Mouse (Mus musculus): ENCODE data around the gene E2f1. TPM values are rescaled to one million over a fixed set of nuclear protein-coding genes. Genes with fewer than 3 reads are reported as not detected.

Gene E2f1
- polyA plus RNA-seq, 1 experiment from 2014 or later, result 7.2 TPM

GRCm38 (mm10) chr2:154593025-154593424 is 23.3 kb upstream of the E2f1 start:
- 66% methylated on average over 3 of the region's 3 CpGs for WGBS
- no peak overlapping the region for H3K4me2 ChIP-seq (ENCODE audit: low read length)
- no peaks in the 10 kb centered on the region for H3K9me3 ChIP-seq (ENCODE audit: control insufficient read depth, low read length)
- ATAC-seq (ENCODE audit: insufficient number of reproducible peaks, insufficient read depth, low FRiP score, low read depth), result no peak
- H3K27ac ChIP-seq (replicated peaks in 1 of 2; ENCODE audit: control insufficient read depth in 1 of 2, insufficient read depth in 1 of 2, low read depth in 2 of 2, low read length in 2 of 2), result no peak overlapping the region
- no peak overlapping the region for H3K4me3 ChIP-seq (ENCODE audit: control insufficient read depth in 1 of 2, insufficient read depth in 1 of 2, low read depth in 1 of 2, low read length in 2 of 2)
- H3K4me1 ChIP-seq (ENCODE audit: control insufficient read depth in 2 of 2, insufficient read depth in 2 of 2, low read length in 2 of 2), result peaks cover 3% of the 10 kb centered on the region in 2 experiments; a peak in 3 of 4 replicates
- H3K27me3 ChIP-seq (ENCODE audit: control insufficient read depth, insufficient read depth, low read length), result no peaks in the 10 kb centered on the region
- H3K9ac ChIP-seq (ENCODE audit: low read length), result no peak overlapping the region
- H3K36me3 ChIP-seq (ENCODE audit: control insufficient read depth, insufficient read depth, low read length), result no peaks in the 10 kb centered on the region

GRCm38 (mm10) chr2:154591239-154591638 is 21.5 kb upstream of the E2f1 start:
- Histone ChIP-seq H3K9ac (ENCODE audit: low read length) (no peak overlapping the region), H3K9me3 (ENCODE audit: control insufficient read depth, low read length) (no peaks in the 10 kb centered on the region), H3K27ac (replicated peaks in 1 of 2; ENCODE audit: control insufficient read depth in 1 of 2, insufficient read depth in 1 of 2, low read depth in 2 of 2, low read length in 2 of 2) (no peak overlapping the region), H3K36me3 (ENCODE audit: control insufficient read depth, insufficient read depth, low read length) (0 out of 2 replicates have a peak, but pooled peaks cover 6% of the 10 kb centered on the region), H3K27me3 (ENCODE audit: control insufficient read depth, insufficient read depth, low read length) (no peaks in the 10 kb centered on the region), H3K4me1 (ENCODE audit: control insufficient read depth in 2 of 2, insufficient read depth in 2 of 2, low read length in 2 of 2) (peaks cover 3% of the 10 kb centered on the region in 2 experiments; a peak in 3 of 4 replicates), H3K4me2 (ENCODE audit: low read length) (no peak overlapping the region), H3K4me3 (ENCODE audit: control insufficient read depth in 1 of 2, insufficient read depth in 1 of 2, low read depth in 1 of 2, low read length in 2 of 2) (no peak overlapping the region)
- ATAC-seq (ENCODE audit: insufficient number of reproducible peaks, insufficient read depth, low FRiP score, low read depth), result no peak
- 88% methylated on average over 3 of the region's 3 CpGs for WGBS

GRCm38 (mm10) chr2:154589051-154589450 is 19.4 kb upstream of the E2f1 start:
- Histone ChIP-seq H3K27me3 (ENCODE audit: control insufficient read depth, insufficient read depth, low read length) (no peaks in the 10 kb centered on the region), H3K4me2 (ENCODE audit: low read length) (no peak overlapping the region), H3K9ac (ENCODE audit: low read length) (no peak overlapping the region), H3K4me3 (ENCODE audit: control insufficient read depth in 1 of 2, insufficient read depth in 1 of 2, low read depth in 1 of 2, low read length in 2 of 2) (no peak overlapping the region), H3K9me3 (ENCODE audit: control insufficient read depth, low read length) (no peaks in the 10 kb centered on the region), H3K4me1 (ENCODE audit: control insufficient read depth in 2 of 2, insufficient read depth in 2 of 2, low read length in 2 of 2) (peaks cover 7 to 9% of the 10 kb centered on the region in 2 experiments), H3K36me3 (ENCODE audit: control insufficient read depth, insufficient read depth, low read length) (0 out of 2 replicates have a peak, but pooled peaks cover 6% of the 10 kb centered on the region), H3K27ac (replicated peaks in 1 of 2; ENCODE audit: control insufficient read depth in 1 of 2, insufficient read depth in 1 of 2, low read depth in 2 of 2, low read length in 2 of 2) (no peak overlapping the region)
- 75% methylated on average over 4 of the region's 4 CpGs for WGBS
- no peak for ATAC-seq (ENCODE audit: insufficient number of reproducible peaks, insufficient read depth, low FRiP score, low read depth)

DNA sequence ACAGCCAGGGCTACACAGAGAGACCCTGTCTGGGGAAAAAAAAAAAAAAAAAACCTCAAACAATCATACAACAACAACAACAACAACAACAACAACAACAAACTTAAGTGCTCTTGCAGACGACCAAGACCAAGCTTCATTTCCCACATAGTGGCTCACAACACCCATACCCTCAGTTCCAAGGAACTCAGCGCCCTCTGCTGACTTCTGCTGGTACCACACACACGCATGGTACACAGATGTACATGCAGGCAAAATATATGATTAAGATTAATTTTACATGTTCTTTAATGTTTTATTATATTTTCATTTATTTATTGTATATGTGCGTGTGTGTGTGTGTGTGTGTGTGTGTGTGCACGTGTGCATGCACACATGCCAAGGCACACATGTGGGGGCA is 16.7 kb upstream of the E2f1 start:
- Histone ChIP-seq H3K4me2 (ENCODE audit: low read length) (no peak overlapping the region), H3K9ac (ENCODE audit: low read length) (no peak overlapping the region), H3K4me1 (ENCODE audit: control insufficient read depth in 2 of 2, insufficient read depth in 2 of 2, low read length in 2 of 2) (peaks cover 11 to 13% of the 10 kb centered on the region in 2 experiments), H3K4me3 (ENCODE audit: control insufficient read depth in 1 of 2, insufficient read depth in 1 of 2, low read depth in 1 of 2, low read length in 2 of 2) (no peak overlapping the region), H3K9me3 (ENCODE audit: control insufficient read depth, low read length) (0 out of 2 replicates have a peak, but pooled peaks cover 3% of the 10 kb centered on the region), H3K27me3 (ENCODE audit: control insufficient read depth, insufficient read depth, low read length) (no peaks in the 10 kb centered on the region), H3K36me3 (ENCODE audit: control insufficient read depth, insufficient read depth, low read length) (0 out of 2 replicates have a peak, but pooled peaks cover 6% of the 10 kb centered on the region), H3K27ac (replicated peaks in 1 of 2; ENCODE audit: control insufficient read depth in 1 of 2, insufficient read depth in 1 of 2, low read depth in 2 of 2, low read length in 2 of 2) (no peak overlapping the region)
- ATAC-seq (ENCODE audit: insufficient number of reproducible peaks, insufficient read depth, low FRiP score, low read depth), result no peak
- WGBS, result 68% methylated on average over 5 of the region's 5 CpGs

DNA sequence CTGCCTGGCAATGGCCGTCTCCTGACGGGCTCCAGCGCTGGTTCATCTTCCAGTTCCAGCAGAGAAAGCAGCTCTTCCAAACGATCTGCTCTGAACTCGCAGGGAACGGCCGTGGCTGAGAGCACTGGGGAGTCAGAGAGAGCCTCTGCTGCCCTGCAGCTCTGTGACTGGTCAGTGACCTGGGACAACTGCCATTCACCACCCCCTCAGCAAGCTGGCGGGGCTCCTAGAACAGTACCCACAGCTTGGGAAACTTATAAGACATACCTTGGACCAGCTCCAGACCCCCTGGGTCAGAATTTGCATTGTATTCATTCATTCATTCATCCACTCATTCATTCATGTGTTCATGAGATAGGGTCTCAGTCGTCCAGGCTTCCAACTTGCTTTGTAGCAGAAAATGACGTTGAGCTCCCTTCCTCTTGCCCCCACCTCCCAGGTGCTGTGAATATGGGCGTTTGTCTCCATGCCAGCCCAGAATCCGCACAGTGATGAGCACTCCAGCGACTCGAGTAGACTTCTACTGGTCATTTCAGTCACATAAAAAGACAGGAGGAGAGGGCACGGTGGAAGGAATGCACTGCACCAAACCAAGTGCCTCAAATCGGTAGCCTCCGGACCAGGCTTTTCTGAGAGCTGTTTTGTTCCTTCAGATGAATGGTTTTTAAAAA is 15.4 kb upstream of the E2f1 start:
- ATAC-seq (ENCODE audit: insufficient number of reproducible peaks, insufficient read depth, low FRiP score, low read depth), result no peak
- Histone ChIP-seq H3K4me1 (ENCODE audit: control insufficient read depth in 2 of 2, insufficient read depth in 2 of 2, low read length in 2 of 2) (peaks cover 16 to 17% of the 10 kb centered on the region in 2 experiments), H3K9me3 (ENCODE audit: control insufficient read depth, low read length) (0 out of 2 replicates have a peak, but pooled peaks cover 3% of the 10 kb centered on the region), H3K27me3 (ENCODE audit: control insufficient read depth, insufficient read depth, low read length) (no peaks in the 10 kb centered on the region), H3K4me3 (ENCODE audit: control insufficient read depth in 1 of 2, insufficient read depth in 1 of 2, low read depth in 1 of 2, low read length in 2 of 2) (no peak overlapping the region), H3K27ac (replicated peaks in 1 of 2; ENCODE audit: control insufficient read depth in 1 of 2, insufficient read depth in 1 of 2, low read depth in 2 of 2, low read length in 2 of 2) (no peak overlapping the region), H3K36me3 (ENCODE audit: control insufficient read depth, insufficient read depth, low read length) (0 out of 2 replicates have a peak, but pooled peaks cover 6% of the 10 kb centered on the region), H3K9ac (ENCODE audit: low read length) (no peak overlapping the region), H3K4me2 (ENCODE audit: low read length) (no peak overlapping the region)
- WGBS, result 53% methylated on average over 17 of the region's 17 CpGs

- Histone ChIP-seq H3K4me3 (ENCODE audit: control insufficient read depth in 1 of 2, insufficient read depth in 1 of 2, low read depth in 1 of 2, low read length in 2 of 2) (no peak overlapping the region), H3K9ac (ENCODE audit: low read length) (no peak overlapping the region), H3K27ac (replicated peaks in 1 of 2; ENCODE audit: control insufficient read depth in 1 of 2, insufficient read depth in 1 of 2, low read depth in 2 of 2, low read length in 2 of 2) (no peak overlapping the region), H3K27me3 (ENCODE audit: control insufficient read depth, insufficient read depth, low read length) (no peaks in the 10 kb centered on the region), H3K36me3 (ENCODE audit: control insufficient read depth, insufficient read depth, low read length) (0 out of 2 replicates have a peak, but pooled peaks cover 6% of the 10 kb centered on the region), H3K4me2 (ENCODE audit: low read length) (no peak overlapping the region), H3K4me1 (ENCODE audit: control insufficient read depth in 2 of 2, insufficient read depth in 2 of 2, low read length in 2 of 2) (peaks cover 16 to 17% of the 10 kb centered on the region in 2 experiments), H3K9me3 (ENCODE audit: control insufficient read depth, low read length) (0 out of 2 replicates have a peak, but pooled peaks cover 3% of the 10 kb centered on the region)
- ATAC-seq (ENCODE audit: insufficient number of reproducible peaks, insufficient read depth, low FRiP score, low read depth), result no peak
- 36% methylated on average over 15 of the region's 15 CpGs for WGBS
These were observed 14.5 kb upstream of the E2f1 start for GRCm38 (mm10) chr2:154583906-154584872.

DNA sequence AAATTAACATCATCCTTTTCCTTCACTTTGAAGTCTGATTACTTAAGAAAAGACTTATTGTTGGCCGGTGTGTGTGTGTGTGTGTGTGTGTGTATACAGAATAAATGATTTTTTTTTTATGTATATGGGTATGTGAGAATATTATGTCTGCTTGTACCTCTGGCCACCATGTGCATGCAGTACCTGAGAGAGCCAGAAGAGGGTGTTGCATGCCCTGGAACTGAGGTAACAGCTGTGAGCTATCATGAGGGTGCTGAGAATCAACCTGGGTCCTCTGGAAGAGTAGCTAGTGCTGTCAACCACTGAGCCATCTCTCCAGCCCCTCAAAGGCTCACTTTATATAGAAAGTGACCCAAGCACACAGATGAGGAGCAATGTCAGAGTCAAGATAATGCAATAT is 11.7 kb upstream of the E2f1 start:
- 96% methylated on average over 1 of the region's 1 CpGs for WGBS
- no peak for ATAC-seq (ENCODE audit: insufficient number of reproducible peaks, insufficient read depth, low FRiP score, low read depth)

More for the DNA sequence above, 11.7 kb upstream of the E2f1 start:
- no peak overlapping the region for H3K9ac ChIP-seq (ENCODE audit: low read length)
- H3K27ac ChIP-seq (replicated peaks in 1 of 2; ENCODE audit: control insufficient read depth in 1 of 2, insufficient read depth in 1 of 2, low read depth in 2 of 2, low read length in 2 of 2), result no peak overlapping the region
- H3K27me3 ChIP-seq (ENCODE audit: control insufficient read depth, insufficient read depth, low read length), result no peaks in the 10 kb centered on the region
- no peak overlapping the region for H3K4me2 ChIP-seq (ENCODE audit: low read length)
- H3K9me3 ChIP-seq (ENCODE audit: control insufficient read depth, low read length), result 0 out of 2 replicates have a peak, but pooled peaks cover 3% of the 10 kb centered on the region
- H3K4me3 ChIP-seq (ENCODE audit: control insufficient read depth in 1 of 2, insufficient read depth in 1 of 2, low read depth in 1 of 2, low read length in 2 of 2), result no peak overlapping the region
- no peaks in the 10 kb centered on the region for H3K36me3 ChIP-seq (ENCODE audit: control insufficient read depth, insufficient read depth, low read length)
- peaks cover 17 to 22% of the 10 kb centered on the region in 2 experiments for H3K4me1 ChIP-seq (ENCODE audit: control insufficient read depth in 2 of 2, insufficient read depth in 2 of 2, low read length in 2 of 2)

Data from heart, embryonic 14.5 days (tissue).